In the genomic region with DNA sequence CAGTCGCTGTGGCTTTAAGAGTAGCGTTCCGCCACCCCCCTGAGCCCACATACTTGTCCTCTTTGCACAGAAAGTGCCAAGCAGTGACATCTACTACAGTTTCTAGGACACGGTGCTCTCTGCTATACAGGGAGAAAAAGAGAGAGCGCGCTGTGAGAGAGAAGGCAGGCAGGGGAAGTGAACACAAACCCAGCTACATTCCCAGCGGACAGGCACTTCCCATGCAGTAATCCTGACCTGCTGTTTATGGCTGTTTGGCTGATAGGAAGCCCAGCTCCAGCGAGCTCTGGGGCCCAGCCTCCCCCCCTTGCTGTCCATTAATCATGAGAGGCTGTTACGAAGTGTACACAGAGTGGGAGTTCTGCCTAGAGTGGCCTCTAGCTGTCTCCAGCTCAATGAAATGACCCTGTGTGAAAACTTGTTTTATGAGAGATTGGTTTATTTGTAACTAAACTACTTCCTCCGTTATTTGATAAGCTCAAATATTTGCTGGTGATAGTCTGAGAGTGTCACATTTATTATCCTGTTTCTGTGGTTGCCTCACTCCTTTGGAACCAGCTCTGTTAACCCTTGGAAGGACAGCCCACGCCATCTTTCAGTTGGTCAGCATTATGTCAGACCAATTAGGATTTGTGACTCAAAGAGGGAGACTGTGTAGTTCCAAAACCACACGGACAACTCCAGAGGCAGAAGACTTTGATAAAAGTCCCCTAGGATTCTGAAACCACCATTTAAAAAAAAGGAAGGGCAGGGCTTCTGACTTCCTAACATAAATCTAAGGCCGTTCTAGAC, we compare ENCODE assay signal across 9 mouse cellular contexts.
A peak's percentile ranks its signal among the peaks of the same experiment; 100 is the strongest.
DNase-seq lines count a peak whose midpoint lies in the region; ATAC-seq and TF ChIP-seq lines count a peak whose summit lies in the region.
"Had no signal": no experiment of that assay in that cellular context is flagged by ENCODE, and none has a peak within 500 bp of the region (broad histone marks: within the 10 kb centered on the region; RNA-seq: fewer than 3 reads in every experiment).

No protein-coding gene starts in this region.

- TF ChIP-seq POLR2A in embryonic fibroblast, embryonic 13.5 days (IDR thresholded peaks at IDR 0.05; ENCODE audit: low read depth, low read length), result peak; percentile 44; the same call in 1 of the 2 replicates
- TF ChIP-seq POLR2A in myocyte (IDR thresholded peaks at IDR 0.05; ENCODE audit: insufficient read length, low read depth), result peak; percentile 62

- no peaks in the 10 kb centered on the region for H3K9me3 ChIP-seq in heart, embryonic 12.5 days (replicated peaks)
- no peaks in the 10 kb centered on the region for H3K9me3 ChIP-seq in kidney, postnatal 0 days (replicated peaks; ENCODE audit: low read length)
- H3K9me3 ChIP-seq in liver, embryonic 11.5 days (ENCODE audit: control insufficient read depth, low read length), result no peaks in the 10 kb centered on the region
- H3K9me3 ChIP-seq in stomach, postnatal 0 days (ENCODE audit: control insufficient read depth, low read length), result no peaks in the 10 kb centered on the region

- ATAC-seq in heart, embryonic 12.5 days (ENCODE audit: insufficient number of reproducible peaks, low FRiP score), result peak; percentile 90
- ATAC-seq in kidney, postnatal 0 days (replicated peaks; ENCODE audit: low FRiP score, low read depth), result peak; percentile 96
- ATAC-seq in liver, embryonic 11.5 days (replicated peaks; ENCODE audit: low FRiP score), result peak; percentile 89
- ATAC-seq in stomach, postnatal 0 days (ENCODE audit: low FRiP score, low TSS enrichment), result peak; percentile 98

- TF ChIP-seq EP300 in stomach, postnatal 0 days (optimal IDR thresholded peaks at IDR 0.05), result peak; percentile 25

- under 1% methylated on average over 13 of the region's 13 CpGs for whole genome bisulfite sequencing in heart, embryonic 12.5 days
- under 1% methylated on average over 13 of the region's 13 CpGs for WGBS in kidney, postnatal 0 days
- WGBS in liver, embryonic 11.5 days, result 2% methylated on average over 13 of the region's 13 CpGs
- 0% methylated on average over 13 of the region's 13 CpGs for WGBS in stomach, postnatal 0 days

- H3K9ac ChIP-seq in heart, embryonic 12.5 days, result peak overlapping the region; percentile 70
- H3K9ac ChIP-seq in kidney, postnatal 0 days (ENCODE audit: low read depth, low read length), result peak overlapping the region; percentile 36
- peak overlapping the region; percentile 66 for H3K9ac ChIP-seq in liver, embryonic 11.5 days (ENCODE audit: low read depth, low read length)
- peak overlapping the region; percentile 48 for H3K9ac ChIP-seq in stomach, postnatal 0 days (ENCODE audit: low read length)

- H3K36me3 ChIP-seq in heart, embryonic 12.5 days, result no peaks in the 10 kb centered on the region
- no peaks in the 10 kb centered on the region for H3K36me3 ChIP-seq in kidney, postnatal 0 days (ENCODE audit: insufficient read depth, low read length)
- no peaks in the 10 kb centered on the region for H3K36me3 ChIP-seq in liver, embryonic 11.5 days (ENCODE audit: control insufficient read depth, insufficient read depth, low read length)
- H3K36me3 ChIP-seq in myocyte (ENCODE audit: control insufficient read depth, insufficient read depth), result no peaks in the 10 kb centered on the region
- no peaks in the 10 kb centered on the region for H3K36me3 ChIP-seq in stomach, postnatal 0 days (ENCODE audit: control insufficient read depth, insufficient read depth, low read length)
- H3K36me3 ChIP-seq: G1E had no signal

- peaks cover 17% of the 10 kb centered on the region for H3K4me1 ChIP-seq in embryonic fibroblast, embryonic 13.5 days (ENCODE audit: control insufficient read depth, insufficient read depth, low read length)
- H3K4me1 ChIP-seq in heart, embryonic 12.5 days (replicated peaks), result peaks cover 19% of the 10 kb centered on the region
- 0 out of 2 replicates have a peak, but pooled peaks cover 9% of the 10 kb centered on the region for H3K4me1 ChIP-seq in kidney, postnatal 0 days (replicated peaks; ENCODE audit: insufficient read depth, low read length)
- peaks cover 15% of the 10 kb centered on the region for H3K4me1 ChIP-seq in liver, embryonic 11.5 days (replicated peaks; ENCODE audit: control insufficient read depth, insufficient read depth, low read length)
- H3K4me1 ChIP-seq in stomach, postnatal 0 days (replicated peaks; ENCODE audit: control insufficient read depth, insufficient read depth), result peaks cover 5% of the 10 kb centered on the region; the same call in 1 of the 2 replicates

- no peaks in the 10 kb centered on the region for H3K27me3 ChIP-seq in heart, embryonic 12.5 days (replicated peaks)
- H3K27me3 ChIP-seq in kidney, postnatal 0 days (ENCODE audit: insufficient read depth, low read length), result no peaks in the 10 kb centered on the region
- H3K27me3 ChIP-seq in liver, embryonic 11.5 days (replicated peaks; ENCODE audit: control insufficient read depth, insufficient read depth, low read length), result no peaks in the 10 kb centered on the region
- H3K27me3 ChIP-seq in myocyte (ENCODE audit: control insufficient read depth, insufficient read depth, insufficient read length), result no peaks in the 10 kb centered on the region
- H3K27me3 ChIP-seq in stomach, postnatal 0 days (ENCODE audit: control insufficient read depth, insufficient read depth, low read length), result no peaks in the 10 kb centered on the region

- TF ChIP-seq CTCF in embryonic fibroblast, embryonic 13.5 days (IDR thresholded peaks at IDR 0.05; ENCODE audit: borderline replicate concordance, insufficient read depth, low read length), result no peak
- TF ChIP-seq CTCF in kidney, postnatal 0 days (IDR thresholded peaks at IDR 0.05; ENCODE audit: low read depth), result peak; percentile 47
- TF ChIP-seq CTCF in stomach, postnatal 0 days (IDR thresholded peaks at IDR 0.05; ENCODE audit: low read depth), result peak; percentile 54

- H3K4me2 ChIP-seq in heart, embryonic 12.5 days, result peak overlapping the region; percentile 69
- peak overlapping the region; percentile 65 for H3K4me2 ChIP-seq in kidney, postnatal 0 days (ENCODE audit: low read length)
- H3K4me2 ChIP-seq in liver, embryonic 11.5 days, result peak overlapping the region; percentile 72
- peak overlapping the region; percentile 72 for H3K4me2 ChIP-seq in myocyte (ENCODE audit: low read depth)
- peak overlapping the region; percentile 61 for H3K4me2 ChIP-seq in stomach, postnatal 0 days (replicated peaks; ENCODE audit: low read depth)

- peak; percentile 58 for DNase-seq in 3134 (ENCODE audit: extremely low read depth, insufficient read length, low spot score)
- DNase-seq in brain, adult 2 months (ENCODE audit: low read depth, low spot score), result peak; percentile 98
- peak; percentile 98 for DNase-seq in kidney, postnatal 0 days (ENCODE audit: low spot score)
- DNase-seq in liver, embryonic 11.5 days (ENCODE audit: low spot score), result peak; percentile 75
- DNase-seq in stomach, postnatal 0 days (ENCODE audit: low spot score), result peak; percentile 87

- H3ac ChIP-seq in myocyte (ENCODE audit: control insufficient read depth, insufficient read length), result no peak overlapping the region

- H3K4me3 ChIP-seq in embryonic fibroblast, embryonic 13.5 days (ENCODE audit: insufficient read depth, low read length), result peak overlapping the region; percentile 22
- peak overlapping the region; percentile 43 for H3K4me3 ChIP-seq in heart, embryonic 12.5 days
- peak overlapping the region; percentile 33 for H3K4me3 ChIP-seq in kidney, postnatal 0 days (replicated peaks; ENCODE audit: low read depth, low read length)
- peak overlapping the region; percentile 40 for H3K4me3 ChIP-seq in liver, embryonic 11.5 days (ENCODE audit: low read depth, low read length)
- peak overlapping the region; percentile 18 for H3K4me3 ChIP-seq in myocyte
- H3K4me3 ChIP-seq in stomach, postnatal 0 days (ENCODE audit: low read depth, low read length), result peak overlapping the region; percentile 32

- no peaks in the 10 kb centered on the region for H3K79me2 ChIP-seq in myocyte (ENCODE audit: control insufficient read depth, insufficient read depth)

- peak overlapping the region; percentile 78 for H3K27ac ChIP-seq in embryonic fibroblast, embryonic 13.5 days (ENCODE audit: insufficient read depth, low read length)
- peak overlapping the region; percentile 99 for H3K27ac ChIP-seq in heart, embryonic 12.5 days (ENCODE audit: poor library complexity, severe bottlenecking)
- peak overlapping the region; percentile 90 for H3K27ac ChIP-seq in kidney, postnatal 0 days
- peak overlapping the region; percentile 88 for H3K27ac ChIP-seq in liver, embryonic 11.5 days (ENCODE audit: low read depth, low read length)
- peak overlapping the region; percentile 86 for H3K27ac ChIP-seq in stomach, postnatal 0 days (replicated peaks)

TF ChIP-seq in myocyte, 11 proteins besides CTCF, POLR2A, EP300 and RAD21:
- TF ChIP-seq POLR2AphosphoS2 (IDR thresholded peaks at IDR 0.05; ENCODE audit: insufficient read length, low read depth), result peak; percentile 52
- 0 out of 2 replicates have a peak, but pooled peaks have one; percentile 48 for TF ChIP-seq CEBPB (IDR thresholded peaks at IDR 0.05; ENCODE audit: insufficient read depth, poor library complexity, severe bottlenecking)
- no peak for TF ChIP-seq REST (IDR thresholded peaks at IDR 0.05; ENCODE audit: insufficient read depth, insufficient read length)
- TF ChIP-seq MYOD1 (IDR thresholded peaks at IDR 0.05; ENCODE audit: control insufficient read depth in 1 of 3, insufficient read length in 2 of 3, low read depth in 2 of 3), result peak in 1 of 3 experiments; percentile 35

Comparison
In these comparisons a context has a peak if more than half of its experiments do, and no peak if none do; other contexts are left out.
1. Peak in every context shown above with its lines: DNase-seq, ATAC-seq, H3K4me3 ChIP-seq and H3K27ac ChIP-seq.